Mouse (Mus musculus) regulatory T cell (primary cell): ENCODE data around the gene 4930518I15Rik.
"Not testable (repeated sequence)": the region's sequence is repeated elsewhere in the genome, so short reads cannot be mapped to it uniquely, and the experiment has no call there.

Experiments used
- in situ Hi-C: fragments of 300-600 bp; cut with MboI, MseI; formaldehyde crosslinking; loops from one replicate; pipeline ENCODE4 v1.15.1; 2025; ENCODE audit warnings: high pct_unique_total_duplicates

4930518I15Rik gene

GRCm38 (mm10) chr2:156857835-156858234 lies at the start of gene 4930518I15Rik:
TSS of gene 4930518I15Rik (minus strand) at chr2:156857946.
- in situ Hi-C loops: no loop called here

- in situ Hi-C loops: loop anchor here (5.0 to 10.0 kb wide), 2 partner anchors 84 to 1441 kb away; no protein-coding TSS in a partner anchor
Measured at GRCm38 (mm10) chr2:156905931-156906330, 48.2 kb upstream of the 4930518I15Rik start.

GRCm38 (mm10) chr2:156904976-156905717 lies 47.4 kb upstream of the 4930518I15Rik start:
- in situ Hi-C loops: loop anchor here (5.0 to 10.0 kb wide), 2 partner anchors 83 to 1440 kb away; no protein-coding TSS in a partner anchor

- in situ Hi-C loops: loop anchor here (10.0 kb wide), 1 partner anchor 1439 kb away; no protein-coding TSS in a partner anchor
Measured at GRCm38 (mm10) chr2:156903367-156903766, 45.6 kb upstream of the 4930518I15Rik start.

- in situ Hi-C loops: loop anchor here (10.0 kb wide), 1 partner anchor 1438 kb away; no protein-coding TSS in a partner anchor
Measured at GRCm38 (mm10) chr2:156902411-156902810, 44.7 kb upstream of the 4930518I15Rik start.

- in situ Hi-C loops: loop anchor here (10.0 kb wide), 1 partner anchor 1437 kb away; no protein-coding TSS in a partner anchor
Measured at GRCm38 (mm10) chr2:156901883-156902282, 44.1 kb upstream of the 4930518I15Rik start.

GRCm38 (mm10) chr2:156901344-156901743 lies 43.6 kb upstream of the 4930518I15Rik start:
- in situ Hi-C loops: loop anchor here (10.0 kb wide), 1 partner anchor 1437 kb away; no protein-coding TSS in a partner anchor

- in situ Hi-C loops: no loop called here
Measured at GRCm38 (mm10) chr2:156899184-156899583, 41.4 kb upstream of the 4930518I15Rik start.

- in situ Hi-C loops: no loop called here
Measured at GRCm38 (mm10) chr2:156898374-156898773, 40.6 kb upstream of the 4930518I15Rik start.

GRCm38 (mm10) chr2:156897034-156897433 lies 39.3 kb upstream of the 4930518I15Rik start:
- in situ Hi-C loops: no loop called here

GRCm38 (mm10) chr2:156896384-156896914 lies 38.7 kb upstream of the 4930518I15Rik start:
- in situ Hi-C loops: no loop called here

GRCm38 (mm10) chr2:156894496-156895265 lies 36.9 kb upstream of the 4930518I15Rik start:
- in situ Hi-C loops: no loop called here

GRCm38 (mm10) chr2:156892821-156893220 lies 35.1 kb upstream of the 4930518I15Rik start:
- in situ Hi-C loops: no loop called here

- in situ Hi-C loops: no loop called here
Measured at GRCm38 (mm10) chr2:156892240-156892639, 34.5 kb upstream of the 4930518I15Rik start.

- in situ Hi-C loops: no loop called here
Measured at GRCm38 (mm10) chr2:156888490-156888889, 30.7 kb upstream of the 4930518I15Rik start.

- in situ Hi-C loops: no loop called here
Measured at GRCm38 (mm10) chr2:156887017-156887416, 29.3 kb upstream of the 4930518I15Rik start, which contains the start of gene Sla2. TSS of gene Sla2 (minus strand) at chr2:156887192.

- in situ Hi-C loops: no loop called here
Measured at GRCm38 (mm10) chr2:156886084-156886631, 28.4 kb upstream of the 4930518I15Rik start.

GRCm38 (mm10) chr2:156885666-156886065 lies 27.9 kb upstream of the 4930518I15Rik start:
- in situ Hi-C loops: not testable (repeated sequence)

- in situ Hi-C loops: no loop called here
Measured at GRCm38 (mm10) chr2:156884396-156885211, 26.9 kb upstream of the 4930518I15Rik start.

GRCm38 (mm10) chr2:156882431-156883001 lies 24.8 kb upstream of the 4930518I15Rik start:
- in situ Hi-C loops: no loop called here
